Mouse (Mus musculus) spleen, adult 2 months (tissue): ENCODE data around the gene Sez6l2.

Experiments
- CTCF ChIP-seq: fragments of 200-500 bp; IDR thresholded peaks from 2 replicates; pipeline ENCODE4 v1.5.1; 2011; ENCODE audit warnings: mild to moderate bottlenecking, inconsistent platforms; ENCODE audit not compliant: insufficient read depth, insufficient read length, insufficient replicate concordance; ENCODE audit errors: extremely low read depth
- POLR2A ChIP-seq: fragments of 200-500 bp; IDR thresholded peaks from 2 replicates; pipeline ENCODE4 v1.6.1; 2011; ENCODE audit warnings: low read depth, low read length, inconsistent platforms

DNA sequence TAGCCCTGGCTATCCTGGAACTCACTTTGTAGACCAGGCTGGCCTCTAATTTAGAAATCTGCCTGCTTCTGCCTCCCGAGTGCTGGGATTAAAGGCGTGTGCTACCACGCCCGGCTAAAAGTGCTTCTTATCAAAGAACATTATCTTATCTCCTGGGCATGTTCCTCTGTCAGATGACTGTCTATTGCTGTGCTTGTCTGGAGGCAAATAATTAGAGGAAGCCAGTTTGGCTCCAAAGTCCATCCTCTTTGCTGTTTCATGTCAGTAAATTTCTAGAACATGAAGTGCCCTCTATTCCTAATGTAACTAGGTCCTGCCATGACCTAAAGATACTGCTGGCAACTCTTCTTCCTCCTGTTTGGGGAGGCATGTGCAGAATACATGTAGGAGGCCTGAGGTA lies 31.7 kb downstream of the Sez6l2 start:
- no peak for TF ChIP-seq CTCF
- no peak for TF ChIP-seq POLR2A
